Mouse (Mus musculus) olfactory bulb, adult 2 months (tissue): Measurements from ENCODE around the gene Fgf15.

ENCODE experiments used
- CTCF ChIP-seq: fragments of 200-500 bp; IDR thresholded peaks from 2 replicates; pipeline ENCODE4 v1.5.1; 2012; ENCODE audit warnings: low read depth, mild to moderate bottlenecking, low read length, moderate library complexity; ENCODE audit not compliant: insufficient read depth
- POLR2A ChIP-seq: fragments of 200-500 bp; IDR thresholded peaks from 2 replicates; pipeline ENCODE4 v1.6.1; 2012; ENCODE audit warnings: mild to moderate bottlenecking, low read depth, low read length, moderate library complexity; ENCODE audit not compliant: insufficient read depth

- TF ChIP-seq POLR2A (no peak), CTCF (no peak)
Observed at GRCm38 (mm10) chr7:144942744-144943135, 46.4 kb downstream of the Fgf15 start.
